Mouse (Mus musculus) testis, adult 2 months (tissue): ENCODE measurements around the gene Asf1b.

Experiments used
- CTCF ChIP-seq: fragments of 200-500 bp; IDR thresholded peaks from 2 replicates; pipeline ENCODE4 v1.5.1; 2012; ENCODE audit warnings: low read depth, mild to moderate bottlenecking, inconsistent platforms, low read length, moderate library complexity; ENCODE audit not compliant: control insufficient read depth, insufficient read depth, insufficient replicate concordance
- POLR2A ChIP-seq: fragments of 200-500 bp; IDR thresholded peaks from 2 replicates; pipeline ENCODE4 v1.6.1; 2012; ENCODE audit warnings: low read depth, mild to moderate bottlenecking, inconsistent platforms, low read length, moderate library complexity; ENCODE audit not compliant: control insufficient read depth

- TF ChIP-seq CTCF (no peak), POLR2A (no peak)
These were observed 37.7 kb upstream of the Asf1b start for GRCm38 (mm10) chr8:83917566-83917965.
